Mouse (Mus musculus) spleen, postnatal 36 days (tissue): Measurements from ENCODE around the gene Spc25.

Experiments
- DNase-seq, 2 experiments: peaks; one replicate each; pipeline ENCODE4 v3.0.0; 2022; ENCODE audit warnings: low spot score in 2 of 2, mixed read lengths in 1 of 2

The Spc25 gene

DNA sequence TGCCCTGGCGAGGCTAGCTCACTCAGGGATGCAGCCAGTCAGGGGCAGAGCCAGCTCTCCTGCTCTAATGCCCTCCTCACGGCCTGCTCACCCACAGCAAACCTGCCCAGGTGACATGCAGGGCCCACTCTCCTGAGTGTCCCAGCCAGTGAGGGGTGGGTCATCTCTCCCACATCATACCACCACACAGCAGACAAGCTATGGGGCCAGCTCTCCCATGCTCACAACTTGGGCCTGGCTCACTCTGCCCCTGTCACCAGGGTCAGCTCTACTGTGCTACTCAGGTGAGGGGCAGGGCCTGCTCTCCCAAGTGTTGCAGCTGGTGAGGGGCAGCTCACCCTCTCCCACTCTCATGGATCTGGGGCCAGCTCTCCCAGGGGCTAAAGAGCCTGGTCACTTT lies 18.0 kb downstream of the Spc25 start:
- no peak for DNase-seq

DNA sequence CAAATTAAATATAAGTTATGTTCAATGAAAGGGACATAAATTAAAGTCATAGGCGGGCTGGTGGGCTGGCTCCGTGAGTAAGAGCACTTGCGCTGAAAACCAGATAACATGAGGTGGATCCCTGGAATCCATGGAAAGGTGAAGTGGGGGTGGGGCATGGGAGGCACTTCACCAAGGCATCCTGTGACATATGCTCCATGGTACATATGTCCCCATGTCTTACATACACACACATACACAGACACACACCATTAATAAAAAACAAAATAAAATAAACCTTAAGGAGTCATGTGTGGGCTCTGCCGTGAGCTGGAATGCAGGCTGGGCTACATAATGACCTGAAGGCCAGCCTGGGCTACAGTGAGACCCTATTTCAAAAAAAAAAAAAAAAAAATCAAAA lies 26.3 kb downstream of the Spc25 start:
- DNase-seq: no peak

DNA sequence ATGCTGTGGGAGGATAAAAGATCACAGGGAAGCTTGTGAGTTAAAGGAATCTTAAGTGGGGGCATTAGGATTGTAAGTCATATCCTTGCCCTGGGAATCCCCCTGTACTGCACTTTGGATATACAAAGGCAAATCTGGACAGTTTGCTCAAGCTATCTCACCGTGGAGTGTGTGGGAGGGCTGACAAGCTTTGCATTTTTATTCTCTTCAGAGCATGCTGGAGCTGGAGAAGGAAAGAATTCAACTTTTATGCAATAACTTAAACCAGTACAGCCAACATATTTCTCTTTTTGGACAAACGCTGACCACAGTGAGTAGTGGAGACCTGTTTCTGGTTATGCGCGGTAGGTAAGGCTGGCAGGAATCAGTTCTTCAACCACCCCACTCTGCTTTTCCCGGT lies 30.7 kb downstream of the Spc25 start:
- DNase-seq: no peak

DNA sequence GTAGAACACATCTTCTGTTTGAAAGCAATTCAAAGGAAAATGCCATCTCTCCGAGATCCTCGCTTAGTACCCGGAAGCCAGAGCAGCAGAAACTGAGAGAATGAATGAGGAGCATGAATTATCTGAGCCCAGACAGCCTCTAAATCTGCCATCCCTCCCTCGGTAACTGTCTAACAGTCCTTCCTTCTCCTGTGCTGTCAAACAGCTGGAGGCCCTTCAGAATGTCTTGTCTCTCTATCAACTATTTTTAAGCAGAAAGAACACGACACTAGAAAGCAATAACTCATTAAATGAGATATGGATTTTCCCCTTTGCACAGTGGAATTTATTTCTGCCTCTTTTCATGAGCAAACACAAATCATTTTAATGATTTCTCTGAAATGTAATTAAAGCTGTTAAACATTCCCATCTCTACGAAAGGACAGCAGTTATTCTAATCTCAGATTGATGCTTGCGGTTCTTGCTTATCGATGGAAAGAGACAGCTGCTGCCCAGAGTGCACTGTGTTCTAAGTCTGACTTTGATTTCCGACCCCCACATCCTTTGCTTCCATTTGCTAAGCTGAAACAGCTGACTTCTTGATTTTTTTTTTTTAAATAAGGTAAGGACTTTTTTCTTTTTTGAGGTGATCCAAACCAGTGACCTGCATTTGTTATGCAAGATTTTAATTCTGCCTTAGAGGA lies 35.5 kb downstream of the Spc25 start:
- DNase-seq: no peak

DNA sequence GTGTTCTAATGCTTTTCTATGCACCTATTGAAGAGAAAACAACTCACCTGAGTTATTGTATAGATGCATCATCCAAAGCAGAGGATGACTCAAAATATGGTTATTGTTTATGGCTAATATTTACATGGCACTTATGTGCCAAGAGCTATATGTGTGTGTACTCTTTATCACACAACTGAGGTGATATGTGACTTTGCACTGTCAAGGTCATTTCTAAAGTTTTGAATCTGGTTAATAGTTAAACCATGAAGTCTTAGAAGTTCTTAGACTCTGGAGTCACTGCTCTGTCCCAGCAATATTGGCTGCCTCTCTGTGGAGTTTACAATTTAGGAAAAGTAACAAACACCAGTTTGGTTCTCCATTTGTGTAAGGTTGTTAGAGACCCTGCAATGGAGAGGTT lies 47.1 kb downstream of the Spc25 start:
- no peak for DNase-seq

DNA sequence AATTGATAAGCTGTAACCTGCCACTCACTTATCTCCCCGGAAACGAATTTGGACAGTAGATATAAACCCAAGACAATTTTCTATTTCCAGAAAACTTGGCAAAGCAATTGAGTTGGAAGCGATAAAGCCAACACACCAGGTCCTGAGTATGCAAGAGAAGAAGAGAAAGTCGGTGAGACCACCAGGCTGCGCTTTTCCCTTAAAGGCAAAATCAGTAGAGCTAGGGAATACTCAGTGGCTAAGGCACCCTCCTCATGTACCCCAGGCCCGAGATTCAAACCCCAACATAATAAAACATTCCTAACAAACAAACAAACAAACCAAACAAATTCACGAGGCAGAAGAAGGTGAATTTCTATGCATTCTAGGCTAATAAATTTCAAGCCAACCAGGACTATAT lies 49.7 kb downstream of the Spc25 start:
- DNase-seq: no peak

DNA sequence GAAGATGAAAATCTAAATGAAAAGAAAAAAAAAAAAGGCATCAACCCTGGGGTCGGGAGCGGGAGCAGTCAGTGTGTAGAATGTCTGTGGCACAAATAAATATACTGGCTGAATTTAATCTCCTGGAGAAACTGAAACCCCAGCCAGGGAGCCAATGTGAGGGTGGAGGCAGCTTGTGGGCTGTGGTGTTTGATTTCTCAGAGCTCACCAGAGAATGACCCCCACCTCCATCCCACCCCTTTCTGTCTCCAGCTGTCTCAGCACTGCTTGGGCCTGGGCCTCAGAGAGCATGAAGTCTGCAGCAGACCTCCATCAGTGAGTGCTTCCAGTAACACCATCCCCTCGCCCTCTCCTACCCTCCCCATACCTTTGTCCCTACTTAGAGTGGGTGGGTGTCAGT lies 50.1 kb downstream of the Spc25 start:
- DNase-seq: no peak

DNA sequence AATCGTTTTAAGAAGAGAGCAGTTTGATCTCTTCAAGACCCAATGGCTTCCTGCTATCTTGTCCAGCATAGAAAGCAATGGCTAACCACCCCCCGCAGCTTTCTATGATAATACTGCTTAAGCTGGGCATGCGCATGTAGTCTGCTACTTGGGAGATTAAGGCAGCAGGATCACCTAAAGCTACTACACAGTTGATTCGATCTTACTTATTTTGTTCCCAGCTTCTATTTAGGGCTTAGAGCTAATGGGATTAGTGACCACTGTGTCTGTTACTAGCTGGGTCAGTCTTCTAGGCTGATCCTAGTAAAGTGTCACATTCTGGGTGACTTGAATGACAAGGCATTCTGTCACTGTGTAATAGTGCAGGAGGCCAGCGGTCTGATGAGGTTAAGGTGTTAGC lies 55.2 kb downstream of the Spc25 start:
- DNase-seq: no peak

DNA sequence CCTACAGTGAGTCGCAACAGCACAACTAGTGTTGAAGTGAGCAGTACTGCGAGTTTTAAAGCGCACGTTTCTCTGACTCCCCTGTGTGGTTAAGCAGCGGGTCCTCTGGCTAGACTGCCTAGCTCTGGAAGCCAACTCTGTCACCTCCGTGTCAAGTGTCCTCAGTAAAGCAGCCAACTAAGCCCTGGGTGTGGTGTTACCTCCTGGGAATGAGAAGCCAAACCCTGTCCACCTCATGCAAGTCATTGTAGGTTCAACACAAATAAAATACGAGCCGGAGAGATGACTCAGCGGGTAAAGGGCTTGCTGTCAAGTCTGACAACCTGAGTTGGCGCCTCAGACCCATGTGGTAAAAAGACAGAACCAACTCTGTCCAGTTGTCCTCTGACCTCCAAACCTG lies 56.8 kb downstream of the Spc25 start:
- DNase-seq: no peak

DNA sequence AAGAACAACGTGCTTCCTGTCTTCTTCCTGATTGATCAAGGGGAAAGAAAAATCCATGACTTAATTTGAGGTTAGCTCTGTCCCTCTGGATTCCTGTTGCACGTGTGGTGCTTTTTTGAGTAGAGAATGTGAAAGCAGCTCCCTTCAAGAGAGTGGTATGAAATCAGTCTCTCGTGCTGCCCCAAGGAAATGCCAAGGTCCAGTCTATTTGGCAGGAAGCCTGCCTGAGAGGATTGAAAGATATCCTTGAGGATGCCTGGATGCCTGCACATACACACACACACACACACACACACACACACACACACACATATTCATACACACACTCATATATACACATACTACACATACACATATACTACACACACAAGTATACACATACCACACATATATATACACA lies 57.3 kb downstream of the Spc25 start:
- DNase-seq: no peak
